Mouse (Mus musculus): ENCODE results near the gene Isoc2a. TPM values are rescaled to one million over a fixed set of nuclear protein-coding genes. Genes with fewer than 3 reads are reported as not detected.

Isoc2a gene
- total and polyA plus RNA-seq, 2 experiments = 63.5 to 110 TPM

GRCm38 (mm10) chr7:4924483-4924882 is 47.5 kb downstream of the Isoc2a start:
- H3K9ac ChIP-seq (ENCODE audit: low read depth, low read length) = no peak overlapping the region
- TF ChIP-seq POLR2A (IDR thresholded peaks at IDR 0.05; ENCODE audit: extremely low read depth, insufficient read depth, low read length) = no peak
- no peak for TF ChIP-seq CTCF (IDR thresholded peaks at IDR 0.05; ENCODE audit: low read depth, low read length)
- 8% methylated on average over 4 of the region's 4 CpGs for WGBS
- no peaks in the 10 kb centered on the region for H3K79me2 ChIP-seq (ENCODE audit: control insufficient read depth, insufficient read depth, low read length)
- 0 out of 2 replicates have a peak, but pooled peaks cover 3% of the 10 kb centered on the region for H3K36me3 ChIP-seq (ENCODE audit: control insufficient read depth, insufficient read depth, low read length)
- no peak overlapping the region for H3K27ac ChIP-seq (replicated peaks; ENCODE audit: insufficient read depth, low read depth, low read length)
- no peak overlapping the region for H3K4me3 ChIP-seq (ENCODE audit: insufficient read depth, low read depth, low read length)
- H3K4me1 ChIP-seq (ENCODE audit: control insufficient read depth, insufficient read depth, low read length) = peaks cover 2% of the 10 kb centered on the region; the same call in 1 of the 2 replicates
- no peak for DNase-seq (ENCODE audit: extremely low read depth, low read depth, low spot score)
- H3K27me3 ChIP-seq (ENCODE audit: control insufficient read depth, insufficient read depth, low read length) = peaks cover 6% of the 10 kb centered on the region

- Histone ChIP-seq H3K4me1 (ENCODE audit: control insufficient read depth, insufficient read depth, low read length) (peaks cover 2% of the 10 kb centered on the region; the same call in 1 of the 2 replicates), H3K79me2 (ENCODE audit: control insufficient read depth, insufficient read depth, low read length) (no peaks in the 10 kb centered on the region), H3K27me3 (ENCODE audit: control insufficient read depth, insufficient read depth, low read length) (peaks cover 6% of the 10 kb centered on the region), H3K4me3 (ENCODE audit: insufficient read depth, low read depth, low read length) (no peak overlapping the region), H3K9ac (ENCODE audit: low read depth, low read length) (no peak overlapping the region), H3K27ac (replicated peaks; ENCODE audit: insufficient read depth, low read depth, low read length) (no peak overlapping the region), H3K36me3 (ENCODE audit: control insufficient read depth, insufficient read depth, low read length) (0 out of 2 replicates have a peak, but pooled peaks cover under 1% of the 10 kb centered on the region)
- 32% methylated on average over 4 of the region's 4 CpGs for WGBS
- no peak for TF ChIP-seq CTCF (IDR thresholded peaks at IDR 0.05; ENCODE audit: low read depth, low read length)
- TF ChIP-seq POLR2A (IDR thresholded peaks at IDR 0.05; ENCODE audit: extremely low read depth, insufficient read depth, low read length) = no peak
- no peak for DNase-seq (ENCODE audit: extremely low read depth, low read depth, low spot score)
These were observed 47.9 kb downstream of the Isoc2a start for GRCm38 (mm10) chr7:4924891-4925301.

GRCm38 (mm10) chr7:4925441-4926381 is 48.8 kb downstream of the Isoc2a start, which contains the start of gene Ssc5d:
TSS of gene Ssc5d (plus strand) at chr7:4925785.
- Histone ChIP-seq H3K27ac (replicated peaks; ENCODE audit: insufficient read depth, low read depth, low read length) (no peak within 1 kb of the TSS), H3K4me3 (ENCODE audit: insufficient read depth, low read depth, low read length) (no peak within 1 kb of the TSS), H3K9ac (ENCODE audit: low read depth, low read length) (no peak within 1 kb of the TSS), H3K79me2 (ENCODE audit: control insufficient read depth, insufficient read depth, low read length) (no peaks in the 10 kb centered on the region), H3K4me1 (ENCODE audit: control insufficient read depth, insufficient read depth, low read length) (peaks cover 2% of the 10 kb centered on the region; the same call in 1 of the 2 replicates), H3K36me3 (ENCODE audit: control insufficient read depth, insufficient read depth, low read length) (no peaks in the 10 kb centered on the region), H3K27me3 (ENCODE audit: control insufficient read depth, insufficient read depth, low read length) (peaks cover 6% of the 10 kb centered on the region)
- WGBS = 30% methylated on average over 6 of the region's 6 CpGs
- no peak for TF ChIP-seq POLR2A (IDR thresholded peaks at IDR 0.05; ENCODE audit: extremely low read depth, insufficient read depth, low read length)
- no peak for TF ChIP-seq CTCF (IDR thresholded peaks at IDR 0.05; ENCODE audit: low read depth, low read length)
- no peak for DNase-seq (ENCODE audit: extremely low read depth, low read depth, low spot score)

- H3K79me2 ChIP-seq (ENCODE audit: control insufficient read depth, insufficient read depth, low read length) = no peaks in the 10 kb centered on the region
- DNase-seq (ENCODE audit: extremely low read depth, low read depth, low spot score) = no peak
- H3K27ac ChIP-seq (replicated peaks; ENCODE audit: insufficient read depth, low read depth, low read length) = no peak overlapping the region
- no peak overlapping the region for H3K4me3 ChIP-seq (ENCODE audit: insufficient read depth, low read depth, low read length)
- no peaks in the 10 kb centered on the region for H3K36me3 ChIP-seq (ENCODE audit: control insufficient read depth, insufficient read depth, low read length)
- peaks cover 2% of the 10 kb centered on the region; the same call in 1 of the 2 replicates for H3K4me1 ChIP-seq (ENCODE audit: control insufficient read depth, insufficient read depth, low read length)
- TF ChIP-seq POLR2A (IDR thresholded peaks at IDR 0.05; ENCODE audit: extremely low read depth, insufficient read depth, low read length) (no peak), CTCF (IDR thresholded peaks at IDR 0.05; ENCODE audit: low read depth, low read length) (no peak)
- peaks cover 6% of the 10 kb centered on the region for H3K27me3 ChIP-seq (ENCODE audit: control insufficient read depth, insufficient read depth, low read length)
- 85% methylated on average over 16 of the region's 16 CpGs for WGBS
- no peak overlapping the region for H3K9ac ChIP-seq (ENCODE audit: low read depth, low read length)
These were observed 49.9 kb downstream of the Isoc2a start for GRCm38 (mm10) chr7:4926849-4927248.

GRCm38 (mm10) chr7:4927711-4928110 is 50.8 kb downstream of the Isoc2a start:
- Histone ChIP-seq H3K9ac (ENCODE audit: low read depth, low read length) (no peak overlapping the region), H3K27me3 (ENCODE audit: control insufficient read depth, insufficient read depth, low read length) (peaks cover 6% of the 10 kb centered on the region), H3K27ac (replicated peaks; ENCODE audit: insufficient read depth, low read depth, low read length) (no peak overlapping the region), H3K4me1 (ENCODE audit: control insufficient read depth, insufficient read depth, low read length) (peaks cover 2% of the 10 kb centered on the region; the same call in 1 of the 2 replicates), H3K79me2 (ENCODE audit: control insufficient read depth, insufficient read depth, low read length) (no peaks in the 10 kb centered on the region), H3K36me3 (ENCODE audit: control insufficient read depth, insufficient read depth, low read length) (no peaks in the 10 kb centered on the region), H3K4me3 (ENCODE audit: insufficient read depth, low read depth, low read length) (no peak overlapping the region)
- WGBS = 66% methylated on average over 8 of the region's 8 CpGs
- no peak for DNase-seq (ENCODE audit: extremely low read depth, low read depth, low spot score)
- TF ChIP-seq CTCF (IDR thresholded peaks at IDR 0.05; ENCODE audit: low read depth, low read length) = no peak
- TF ChIP-seq POLR2A (IDR thresholded peaks at IDR 0.05; ENCODE audit: extremely low read depth, insufficient read depth, low read length) = no peak

Data from liver, adult 2 months (tissue).